Mouse (Mus musculus): ENCODE data around the gene Snx27. TPM values are rescaled to one million over a fixed set of nuclear protein-coding genes. Genes with fewer than 3 reads are reported as not detected.

Gene Snx27
- polyA plus RNA-seq, 1 experiment = 47.7 TPM

DNA sequence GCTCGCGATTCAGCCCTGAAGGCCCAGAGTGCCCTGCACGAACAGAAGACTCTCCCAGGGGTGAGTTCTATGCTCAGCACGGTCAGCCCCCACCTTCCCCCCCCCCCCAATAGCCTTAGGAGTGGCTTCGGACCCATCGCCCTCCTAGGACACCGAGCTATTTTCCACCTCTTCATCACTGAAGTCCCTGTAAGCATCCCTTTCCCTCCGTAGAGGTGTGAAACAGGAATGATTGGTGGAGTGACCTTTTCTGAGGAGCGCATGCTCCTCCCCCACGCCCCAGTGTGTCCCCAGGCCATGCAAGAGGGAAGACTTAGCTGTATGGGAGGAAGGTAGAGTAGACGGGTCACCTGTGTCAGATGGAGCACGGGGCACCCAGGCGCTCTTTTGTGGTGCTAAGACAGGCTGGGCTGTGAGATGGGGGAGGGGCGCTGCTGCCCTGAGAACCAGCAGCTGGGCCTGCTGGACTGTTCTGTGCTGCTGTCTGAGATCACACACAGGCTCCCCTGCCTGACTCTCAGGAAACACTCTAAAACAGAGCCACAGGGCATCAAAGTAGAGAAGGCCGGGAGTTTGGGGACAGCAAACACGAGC is 102.1 kb downstream of the Snx27 start, which contains the start of gene Riiad1:
Riiad1 (minus strand) TSS at position 51 of the 594 bp plus-strand sequence.
- H3K4me1 ChIP-seq (ENCODE audit: control insufficient read depth, insufficient read depth, low read length) = peaks cover 18% of the 10 kb centered on the region
- TF ChIP-seq CTCF (IDR thresholded peaks at IDR 0.05; ENCODE audit: extremely low read depth, insufficient read depth, low read length) (no peak), POLR2A (IDR thresholded peaks at IDR 0.05; ENCODE audit: extremely low read depth, insufficient read depth, low read length) (no peak)
- H3K4me3 ChIP-seq (ENCODE audit: insufficient read depth, low read length) = peak within 1 kb of the TSS; percentile 97
- H3K27ac ChIP-seq (ENCODE audit: insufficient read depth, low read length) = peak within 1 kb of the TSS; percentile 66

DNA sequence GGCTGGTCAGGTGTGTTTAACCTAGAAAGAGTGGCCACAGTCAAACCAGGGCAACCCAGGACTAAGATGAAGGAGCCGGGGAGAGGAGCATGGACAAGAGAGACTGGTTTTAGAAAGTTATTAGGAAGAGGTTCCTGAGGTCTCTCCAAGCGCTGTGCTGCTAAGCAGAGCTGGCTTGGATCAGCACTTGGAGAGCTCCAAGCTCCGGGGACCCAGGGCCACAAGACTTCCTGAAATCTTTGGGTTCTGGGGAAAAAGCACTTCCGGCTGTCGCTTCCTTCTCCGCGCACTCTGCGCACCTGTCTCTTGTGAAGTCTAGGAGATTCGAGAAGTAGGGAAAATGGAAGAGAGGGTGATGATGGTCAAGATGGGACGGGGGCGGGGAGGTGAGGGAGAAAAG is 103.0 kb downstream of the Snx27 start:
- no peak for TF ChIP-seq POLR2A (IDR thresholded peaks at IDR 0.05; ENCODE audit: extremely low read depth, insufficient read depth, low read length)
- no peak for TF ChIP-seq CTCF (IDR thresholded peaks at IDR 0.05; ENCODE audit: extremely low read depth, insufficient read depth, low read length)
- Histone ChIP-seq H3K4me3 (ENCODE audit: insufficient read depth, low read length) (peak overlapping the region; percentile 97), H3K4me1 (ENCODE audit: control insufficient read depth, insufficient read depth, low read length) (peaks cover 16% of the 10 kb centered on the region), H3K27ac (ENCODE audit: insufficient read depth, low read length) (0 out of 2 replicates have a peak overlapping the region, but pooled peaks have one; percentile 66)

DNA sequence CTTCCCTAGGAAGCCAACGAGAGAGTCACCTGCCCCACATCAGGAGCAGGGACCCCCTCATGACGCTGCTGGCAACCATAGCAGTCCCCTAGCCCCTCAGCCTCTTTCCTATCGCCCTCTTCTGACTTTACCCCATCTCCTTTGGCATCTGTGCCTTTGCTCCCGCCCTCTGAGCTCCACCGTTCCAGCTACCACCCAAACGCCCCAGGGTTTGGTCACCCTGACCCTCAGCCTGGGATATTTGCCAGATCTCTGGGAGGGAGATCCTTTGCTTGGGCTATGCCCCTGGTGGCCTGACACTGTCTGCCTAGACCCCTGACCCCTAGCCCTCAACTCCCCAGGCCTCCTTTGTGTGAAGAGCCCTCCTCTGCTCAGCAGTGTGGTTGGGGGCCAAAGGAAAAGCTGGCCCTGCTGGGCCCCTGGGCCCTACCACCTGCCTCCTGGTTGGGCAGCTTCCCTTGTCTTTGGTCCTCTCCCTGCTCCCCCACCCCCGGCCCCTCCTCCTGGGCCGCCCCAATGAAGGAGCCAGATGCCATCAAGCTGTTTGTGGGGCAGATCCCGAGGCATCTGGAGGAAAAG is 103.8 kb downstream of the Snx27 start:
- Histone ChIP-seq H3K4me1 (ENCODE audit: control insufficient read depth, insufficient read depth, low read length) (peaks cover 13% of the 10 kb centered on the region), H3K4me3 (ENCODE audit: insufficient read depth, low read length) (peak overlapping the region; percentile 97), H3K27ac (ENCODE audit: insufficient read depth, low read length) (peak overlapping the region; percentile 97)
- TF ChIP-seq CTCF (IDR thresholded peaks at IDR 0.05; ENCODE audit: extremely low read depth, insufficient read depth, low read length) (no peak), POLR2A (IDR thresholded peaks at IDR 0.05; ENCODE audit: extremely low read depth, insufficient read depth, low read length) (no peak)

DNA sequence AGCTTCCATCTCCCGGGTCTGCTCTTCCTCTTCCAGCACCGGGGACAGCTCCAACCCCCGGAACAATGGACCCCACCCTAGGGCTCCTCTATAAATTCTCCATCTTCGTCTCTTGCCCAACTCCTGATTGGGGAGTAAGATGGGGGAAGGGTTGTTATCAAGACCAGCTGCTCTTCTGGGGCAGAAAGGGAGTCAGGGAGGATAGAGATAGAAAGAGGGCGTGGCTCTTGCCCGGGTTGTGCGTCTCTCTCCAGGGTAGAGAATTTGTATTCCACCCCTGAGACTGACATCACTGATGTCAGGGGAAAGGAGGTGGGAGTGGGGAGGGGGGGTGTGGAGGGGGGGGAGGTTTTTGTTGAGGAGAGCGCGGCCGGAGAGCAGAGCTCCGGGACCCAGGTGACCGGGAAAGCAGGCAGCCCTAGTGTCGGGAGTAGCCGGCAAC is 104.5 kb downstream of the Snx27 start, which contains the start of gene Celf3:
Celf3 (plus strand) TSS at position 315 of the 442 bp plus-strand sequence.
- no peak for TF ChIP-seq CTCF (IDR thresholded peaks at IDR 0.05; ENCODE audit: extremely low read depth, insufficient read depth, low read length)
- TF ChIP-seq POLR2A (IDR thresholded peaks at IDR 0.05; ENCODE audit: extremely low read depth, insufficient read depth, low read length) = peak; percentile 54; the same call in 1 of the 2 replicates
- Histone ChIP-seq H3K27ac (ENCODE audit: insufficient read depth, low read length) (peak within 1 kb of the TSS; percentile 97), H3K4me3 (ENCODE audit: insufficient read depth, low read length) (peak within 1 kb of the TSS; percentile 97), H3K4me1 (ENCODE audit: control insufficient read depth, insufficient read depth, low read length) (peaks cover 12% of the 10 kb centered on the region)

DNA sequence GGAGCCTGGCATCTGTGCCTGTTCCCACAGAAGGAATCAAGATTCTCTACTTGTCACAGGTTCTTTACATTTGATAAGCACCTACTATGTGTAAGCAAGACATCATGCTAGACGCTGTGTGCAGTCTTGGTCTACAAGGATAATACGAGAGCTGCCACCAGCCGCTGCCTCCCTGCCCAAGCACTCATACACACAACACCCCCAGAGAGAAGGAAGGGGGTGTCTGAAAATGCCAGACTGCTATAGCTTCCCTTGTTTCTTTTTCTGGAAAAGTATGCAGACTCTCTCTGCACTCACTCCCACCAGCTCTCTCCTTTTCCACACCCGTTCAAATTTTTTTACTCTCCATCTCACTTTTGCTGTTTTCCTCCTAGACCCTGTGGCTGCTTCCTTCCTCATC is 105.1 kb downstream of the Snx27 start:
- H3K4me1 ChIP-seq (ENCODE audit: control insufficient read depth, insufficient read depth, low read length) = peaks cover 7% of the 10 kb centered on the region
- H3K27ac ChIP-seq (ENCODE audit: insufficient read depth, low read length) = no peak overlapping the region
- TF ChIP-seq CTCF (IDR thresholded peaks at IDR 0.05; ENCODE audit: extremely low read depth, insufficient read depth, low read length) = no peak
- peak; percentile 59; the same call in 1 of the 2 replicates for TF ChIP-seq POLR2A (IDR thresholded peaks at IDR 0.05; ENCODE audit: extremely low read depth, insufficient read depth, low read length)
- H3K4me3 ChIP-seq (ENCODE audit: insufficient read depth, low read length) = peak overlapping the region; percentile 97

DNA sequence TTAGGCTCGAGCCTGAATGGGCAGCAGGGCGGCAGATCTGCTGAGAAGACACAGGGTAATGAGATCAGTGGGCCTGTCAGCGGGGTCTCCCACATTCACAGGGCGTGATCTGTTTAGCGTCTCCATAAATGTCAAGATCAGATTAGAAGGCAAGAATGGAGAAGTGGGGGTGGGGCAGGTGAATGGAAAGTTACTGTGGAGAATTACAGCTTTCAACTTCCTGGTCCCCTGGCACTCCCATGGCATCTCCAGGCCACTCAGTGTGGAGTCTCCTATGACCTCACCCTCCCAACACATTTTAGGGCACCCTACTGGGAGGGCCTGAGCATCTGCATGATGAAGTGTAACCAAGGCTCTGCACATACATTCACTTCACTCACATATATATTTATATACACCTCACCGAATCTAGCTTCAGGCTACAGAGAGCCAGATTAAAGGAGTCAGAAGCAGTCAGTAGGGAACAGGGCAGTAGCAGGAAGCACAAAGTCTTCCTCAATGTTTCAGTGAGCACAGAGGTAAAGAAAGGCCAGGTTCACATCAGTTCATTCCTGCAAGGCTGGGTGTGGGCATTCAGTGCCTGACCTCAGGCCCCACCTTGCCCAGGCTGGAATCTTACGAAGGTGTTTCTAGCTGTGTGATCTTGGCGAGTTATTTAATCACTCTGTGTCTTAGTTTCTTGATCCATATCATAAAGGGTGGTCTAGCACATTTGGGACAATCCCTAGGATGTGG is 106.0 kb downstream of the Snx27 start:
- 0 out of 2 replicates have a peak overlapping the region, but pooled peaks have one; percentile 43 for H3K27ac ChIP-seq (ENCODE audit: insufficient read depth, low read length)
- TF ChIP-seq POLR2A (IDR thresholded peaks at IDR 0.05; ENCODE audit: extremely low read depth, insufficient read depth, low read length) = no peak
- TF ChIP-seq CTCF (IDR thresholded peaks at IDR 0.05; ENCODE audit: extremely low read depth, insufficient read depth, low read length) = no peak
- no peak overlapping the region for H3K4me3 ChIP-seq (ENCODE audit: insufficient read depth, low read length)
- peaks cover 7% of the 10 kb centered on the region for H3K4me1 ChIP-seq (ENCODE audit: control insufficient read depth, insufficient read depth, low read length)

DNA sequence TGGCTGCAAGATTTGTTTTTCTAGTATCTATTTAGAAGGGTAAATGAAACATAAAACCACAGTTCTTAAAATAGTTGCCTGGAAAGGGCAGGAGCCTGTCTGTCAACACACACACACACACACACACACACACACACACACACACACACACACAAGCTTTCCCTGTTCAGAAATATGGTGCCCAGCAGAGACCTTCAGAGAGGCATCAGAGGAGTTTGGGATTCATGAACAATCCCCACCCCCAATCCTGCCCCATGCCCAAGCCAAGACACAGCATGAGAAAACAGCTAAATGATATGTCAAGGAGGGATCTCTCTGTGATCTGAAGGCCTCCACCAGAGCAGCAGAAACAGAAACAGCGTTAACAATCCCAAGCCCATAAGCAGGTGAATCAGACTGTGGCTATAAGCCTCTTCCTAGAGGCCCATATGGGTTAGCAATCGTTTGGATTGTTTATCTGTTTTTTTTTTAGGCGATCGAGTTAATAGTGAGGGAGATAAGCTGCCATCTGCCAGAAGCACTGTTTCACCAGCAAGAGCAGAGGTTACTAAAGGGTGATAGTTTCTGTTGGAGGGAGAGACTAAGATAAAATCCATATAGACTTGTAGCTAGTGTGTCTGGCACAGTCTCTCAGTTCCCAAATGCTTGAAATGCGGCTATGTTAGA is 108.8 kb downstream of the Snx27 start:
- TF ChIP-seq POLR2A (IDR thresholded peaks at IDR 0.05; ENCODE audit: extremely low read depth, insufficient read depth, low read length) = no peak
- no peak for TF ChIP-seq CTCF (IDR thresholded peaks at IDR 0.05; ENCODE audit: extremely low read depth, insufficient read depth, low read length)
- Histone ChIP-seq H3K4me1 (ENCODE audit: control insufficient read depth, insufficient read depth, low read length) (peaks cover 3% of the 10 kb centered on the region; the same call in 1 of the 2 replicates), H3K27ac (ENCODE audit: insufficient read depth, low read length) (no peak overlapping the region)

DNA sequence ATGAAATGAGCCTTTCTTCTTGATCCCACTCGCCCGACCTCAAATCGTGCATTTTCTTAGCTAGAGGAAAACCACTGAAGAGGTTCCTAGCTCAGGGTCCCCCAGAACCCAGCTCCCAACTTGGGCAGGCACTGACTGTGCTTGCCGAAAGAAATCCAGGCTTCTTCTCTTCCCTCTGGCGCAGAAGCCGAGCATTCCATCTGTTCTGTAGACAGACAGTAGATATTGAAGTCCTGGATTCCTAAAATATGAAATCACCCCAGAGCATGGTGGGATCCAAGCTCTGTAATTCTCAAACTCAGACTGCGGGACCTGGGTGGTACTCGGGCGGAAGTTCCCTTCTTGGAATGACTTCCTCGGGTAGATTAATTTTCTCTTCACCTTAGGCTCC is 109.4 kb downstream of the Snx27 start:
- peaks cover 3% of the 10 kb centered on the region; the same call in 1 of the 2 replicates for H3K4me1 ChIP-seq (ENCODE audit: control insufficient read depth, insufficient read depth, low read length)
- no peak overlapping the region for H3K27ac ChIP-seq (ENCODE audit: insufficient read depth, low read length)
- H3K4me3 ChIP-seq (ENCODE audit: insufficient read depth, low read length) = no peak overlapping the region
- TF ChIP-seq CTCF (IDR thresholded peaks at IDR 0.05; ENCODE audit: extremely low read depth, insufficient read depth, low read length) (no peak), POLR2A (IDR thresholded peaks at IDR 0.05; ENCODE audit: extremely low read depth, insufficient read depth, low read length) (no peak)

More for the DNA sequence above, 108.8 kb downstream of the Snx27 start:
- no peak overlapping the region for H3K4me3 ChIP-seq (ENCODE audit: insufficient read depth, low read length)

Measured in cortical plate, adult 2 months (tissue).